Mouse (Mus musculus): Measurements from ENCODE around the gene Triobp. TPM values are rescaled to one million over a fixed set of nuclear protein-coding genes. Genes with fewer than 3 reads are reported as not detected.

Triobp gene
- polyA plus RNA-seq, 1 experiment from 2014 or later = 27.0 TPM

GRCm38 (mm10) chr15:78931577-78931976, 15.9 kb upstream of the Triobp start:
- H3K36me3 ChIP-seq (ENCODE audit: inconsistent target) = peaks cover 13% of the 10 kb centered on the region; the same call in 1 of the 2 replicates
- H3K27ac ChIP-seq = no peak overlapping the region
- 0% methylated on average over 3 of the region's 3 CpGs for WGBS (ENCODE audit: missing documents)
- no peak overlapping the region for H3K4me3 ChIP-seq (ENCODE audit: inconsistent target)
- H3K79me2 ChIP-seq (ENCODE audit: inconsistent target) = peaks cover 32% of the 10 kb centered on the region

GRCm38 (mm10) chr15:78934784-78935320, 12.7 kb upstream of the Triobp start, which contains the start of gene Nol12:
Gene Nol12, plus strand, starts transcription at chr15:78934933.
- peak within 1 kb of the TSS; percentile 67 for H3K27ac ChIP-seq
- WGBS (ENCODE audit: missing documents) = 2% methylated on average over 42 of the region's 42 CpGs
- peaks cover 15% of the 10 kb centered on the region for H3K79me2 ChIP-seq (ENCODE audit: inconsistent target)
- H3K4me3 ChIP-seq (ENCODE audit: inconsistent target) = peak within 1 kb of the TSS; percentile 85
- peaks cover 28% of the 10 kb centered on the region; the same call in 1 of the 2 replicates for H3K36me3 ChIP-seq (ENCODE audit: inconsistent target)

GRCm38 (mm10) chr15:78936403-78936802, 11.1 kb upstream of the Triobp start:
- Histone ChIP-seq H3K4me3 (ENCODE audit: inconsistent target) (no peak overlapping the region), H3K36me3 (ENCODE audit: inconsistent target) (peaks cover 38% of the 10 kb centered on the region), H3K79me2 (ENCODE audit: inconsistent target) (peaks cover 15% of the 10 kb centered on the region), H3K27ac (no peak overlapping the region)
- 95% methylated on average over 12 of the region's 12 CpGs for WGBS (ENCODE audit: missing documents)

- peaks cover 38% of the 10 kb centered on the region for H3K36me3 ChIP-seq (ENCODE audit: inconsistent target)
- H3K4me3 ChIP-seq (ENCODE audit: inconsistent target) = no peak overlapping the region
- WGBS (ENCODE audit: missing documents) = 95% methylated on average over 9 of the region's 10 CpGs
- peaks cover 15% of the 10 kb centered on the region for H3K79me2 ChIP-seq (ENCODE audit: inconsistent target)
- H3K27ac ChIP-seq = no peak overlapping the region
These were observed 10.2 kb upstream of the Triobp start for GRCm38 (mm10) chr15:78937311-78937710.

GRCm38 (mm10) chr15:78937963-78938362, 9.6 kb upstream of the Triobp start:
- H3K79me2 ChIP-seq (ENCODE audit: inconsistent target) = peaks cover 15% of the 10 kb centered on the region
- H3K27ac ChIP-seq = no peak overlapping the region
- H3K4me3 ChIP-seq (ENCODE audit: inconsistent target) = no peak overlapping the region
- WGBS (ENCODE audit: missing documents) = 100% methylated on average over 2 of the region's 2 CpGs
- peaks cover 38% of the 10 kb centered on the region for H3K36me3 ChIP-seq (ENCODE audit: inconsistent target)

- no peak overlapping the region for H3K4me3 ChIP-seq (ENCODE audit: inconsistent target)
- H3K27ac ChIP-seq = no peak overlapping the region
- peaks cover 13% of the 10 kb centered on the region for H3K79me2 ChIP-seq (ENCODE audit: inconsistent target)
- 94% methylated on average over 12 of the region's 13 CpGs for WGBS (ENCODE audit: missing documents)
- H3K36me3 ChIP-seq (ENCODE audit: inconsistent target) = peaks cover 38% of the 10 kb centered on the region
These were observed 7.2 kb upstream of the Triobp start for GRCm38 (mm10) chr15:78940325-78940724.

GRCm38 (mm10) chr15:78942663-78943062, 4.9 kb upstream of the Triobp start:
- WGBS (ENCODE audit: missing documents) = 20% methylated on average over 8 of the region's 9 CpGs
- peaks cover 35% of the 10 kb centered on the region for H3K36me3 ChIP-seq (ENCODE audit: inconsistent target)
- H3K4me3 ChIP-seq (ENCODE audit: inconsistent target) = no peak overlapping the region
- no peaks in the 10 kb centered on the region for H3K79me2 ChIP-seq (ENCODE audit: inconsistent target)
- no peak overlapping the region for H3K27ac ChIP-seq

GRCm38 (mm10) chr15:78946232-78946631, 1.3 kb upstream of the Triobp start:
- H3K27ac ChIP-seq = no peak overlapping the region
- H3K4me3 ChIP-seq (ENCODE audit: inconsistent target) = no peak overlapping the region
- H3K36me3 ChIP-seq (ENCODE audit: inconsistent target) = peaks cover 1% of the 10 kb centered on the region; the same call in 1 of the 2 replicates
- no peaks in the 10 kb centered on the region for H3K79me2 ChIP-seq (ENCODE audit: inconsistent target)
- WGBS (ENCODE audit: missing documents) = 76% methylated on average over 7 of the region's 7 CpGs

- Histone ChIP-seq H3K36me3 (ENCODE audit: inconsistent target) (no peaks in the 10 kb centered on the region), H3K4me3 (ENCODE audit: inconsistent target) (no peak overlapping the region; the same call in 1 of the 2 replicates), H3K27ac (no peak overlapping the region), H3K79me2 (ENCODE audit: inconsistent target) (no peaks in the 10 kb centered on the region)
- WGBS (ENCODE audit: missing documents) = 8% methylated on average over 11 of the region's 11 CpGs
These were observed 715 bp downstream of the Triobp start for GRCm38 (mm10) chr15:78948152-78948725.

- WGBS (ENCODE audit: missing documents) = 100% methylated on average over 3 of the region's 3 CpGs
- no peaks in the 10 kb centered on the region for H3K79me2 ChIP-seq (ENCODE audit: inconsistent target)
- H3K27ac ChIP-seq = no peak overlapping the region
- H3K36me3 ChIP-seq (ENCODE audit: inconsistent target) = no peaks in the 10 kb centered on the region
- H3K4me3 ChIP-seq (ENCODE audit: inconsistent target) = no peak overlapping the region
These were observed 1.4 kb downstream of the Triobp start for GRCm38 (mm10) chr15:78948883-78949282.

GRCm38 (mm10) chr15:78955663-78956062, 8.1 kb downstream of the Triobp start:
- no peak overlapping the region for H3K27ac ChIP-seq
- 59% methylated on average over 3 of the region's 3 CpGs for WGBS (ENCODE audit: missing documents)

GRCm38 (mm10) chr15:78956351-78956750, 8.8 kb downstream of the Triobp start:
- Histone ChIP-seq H3K27ac (no peak overlapping the region), H3K36me3 (ENCODE audit: inconsistent target) (no peaks in the 10 kb centered on the region), H3K4me3 (ENCODE audit: inconsistent target) (no peak overlapping the region), H3K79me2 (ENCODE audit: inconsistent target) (no peaks in the 10 kb centered on the region)
- 93% methylated on average over 4 of the region's 4 CpGs for WGBS (ENCODE audit: missing documents)

More at GRCm38 (mm10) chr15:78955663-78956062, 8.1 kb downstream of the Triobp start:
- H3K79me2 ChIP-seq (ENCODE audit: inconsistent target) = no peaks in the 10 kb centered on the region
- H3K4me3 ChIP-seq (ENCODE audit: inconsistent target) = no peak overlapping the region
- H3K36me3 ChIP-seq (ENCODE audit: inconsistent target) = no peaks in the 10 kb centered on the region

- Histone ChIP-seq H3K4me3 (ENCODE audit: inconsistent target) (no peak overlapping the region), H3K27ac (no peak overlapping the region), H3K36me3 (ENCODE audit: inconsistent target) (no peaks in the 10 kb centered on the region), H3K79me2 (ENCODE audit: inconsistent target) (no peaks in the 10 kb centered on the region)
- 86% methylated on average over 15 of the region's 15 CpGs for WGBS (ENCODE audit: missing documents)
These were observed 9.5 kb downstream of the Triobp start for GRCm38 (mm10) chr15:78957021-78957420.

GRCm38 (mm10) chr15:78959537-78959936, 12.0 kb downstream of the Triobp start:
- no peaks in the 10 kb centered on the region for H3K79me2 ChIP-seq (ENCODE audit: inconsistent target)
- WGBS (ENCODE audit: missing documents) = 90% methylated on average over 10 of the region's 11 CpGs
- H3K4me3 ChIP-seq (ENCODE audit: inconsistent target) = no peak overlapping the region
- H3K36me3 ChIP-seq (ENCODE audit: inconsistent target) = no peaks in the 10 kb centered on the region
- no peak overlapping the region for H3K27ac ChIP-seq

GRCm38 (mm10) chr15:78960088-78960487, 12.6 kb downstream of the Triobp start:
- 72% methylated on average over 4 of the region's 4 CpGs for WGBS (ENCODE audit: missing documents)
- H3K4me3 ChIP-seq (ENCODE audit: inconsistent target) = no peak overlapping the region
- H3K79me2 ChIP-seq (ENCODE audit: inconsistent target) = no peaks in the 10 kb centered on the region
- no peak overlapping the region for H3K27ac ChIP-seq
- no peaks in the 10 kb centered on the region for H3K36me3 ChIP-seq (ENCODE audit: inconsistent target)

Measured in macrophage (primary cell).